Mouse (Mus musculus) CD4-positive, CD25-positive, alpha-beta regulatory T cell, adult 4 months (primary cell): Measurements from ENCODE around the gene Fam133b. TPM values are rescaled to one million over a fixed set of nuclear protein-coding genes. Genes with fewer than 3 reads are reported as not detected.
"Not testable (repeated sequence)": the region's sequence is repeated elsewhere in the genome, so short reads cannot be mapped to it uniquely, and the experiment has no call there.

Source experiments
- ATAC-seq: one replicate; pipeline ENCODE4 v1.8.0; 2017
- polyA plus RNA-seq, 2 experiments: library from polyadenylated mRNA; unstranded; fragments of 100-300 nt; shearing (Covaris generic); gene quantifications; one replicate each; pipeline ENCODE4 v1.2.1; 2017

Gene Fam133b
- polyA plus RNA-seq, 2 experiments from 2014 or later, result 44.0 to 54.2 TPM

- no peak for ATAC-seq
Observed at GRCm38 (mm10) chr5:3600298-3600697, 56.7 kb downstream of the Fam133b start.

DNA sequence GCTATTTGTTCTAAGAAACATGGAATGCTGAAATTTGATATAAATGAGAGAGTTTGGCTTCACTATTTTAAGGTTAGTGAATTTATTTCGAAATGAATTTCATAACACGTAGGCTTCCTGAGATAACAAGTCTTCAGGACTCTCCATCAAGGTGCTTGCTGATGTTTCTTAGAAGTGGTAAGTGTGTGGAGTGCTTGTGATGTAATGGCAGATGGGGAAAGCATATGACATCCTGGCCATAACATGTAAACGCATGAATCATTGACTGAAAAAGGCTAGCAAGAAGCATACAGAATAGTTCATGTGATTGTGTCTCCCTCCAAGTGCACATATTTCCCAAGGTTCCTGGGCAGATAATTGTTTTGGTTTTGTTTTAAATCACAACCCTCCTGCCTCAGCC lies 57.2 kb downstream of the Fam133b start:
- ATAC-seq, result no peak

- ATAC-seq, result no peak
Observed at GRCm38 (mm10) chr5:3607114-3607513, 63.5 kb downstream of the Fam133b start.

- ATAC-seq, result no peak
Observed at GRCm38 (mm10) chr5:3609241-3609640, 65.6 kb downstream of the Fam133b start.

DNA sequence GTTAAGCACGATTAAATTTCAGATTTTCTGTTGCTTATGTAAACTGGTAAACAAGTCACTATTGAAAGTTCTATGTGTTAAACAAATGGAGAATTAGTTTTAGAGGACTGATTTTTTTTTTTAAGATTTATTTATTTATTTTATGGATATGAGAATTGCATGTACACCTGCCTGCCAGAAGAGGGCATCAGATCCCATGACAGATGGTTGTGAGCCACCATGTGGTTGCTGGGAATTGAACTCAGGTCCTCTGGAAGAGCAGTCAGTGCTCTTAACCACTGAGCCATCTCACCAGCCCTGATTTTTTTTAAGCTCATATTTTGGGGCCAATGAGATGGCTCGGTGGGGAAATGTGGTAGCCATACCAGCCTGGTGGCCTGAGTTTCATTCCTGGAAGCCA lies 68.2 kb downstream of the Fam133b start:
- not testable (repeated sequence) for ATAC-seq

Other genes with a start within 250 kb of the Fam133b start
- gene Cdk6, start 202.3 kb upstream of the Fam133b start, polyA plus RNA-seq, result 10 to 100 TPM; 20.8 to 22.3 TPM
- gene 1700109H08Rik, start 27.7 kb downstream of the Fam133b start, polyA plus RNA-seq, result 10 to 100 TPM; 10.3 to 11.7 TPM
- gene Pex1, start 52.2 kb downstream of the Fam133b start, polyA plus RNA-seq, result 10 to 100 TPM; 14.0 to 18.5 TPM
- 10 to 100 TPM; 30.7 to 36.4 TPM for gene Rbm48, start 52.8 kb downstream of the Fam133b start, polyA plus RNA-seq
- not detected for gene Tmbim7, start 107.3 kb downstream of the Fam133b start, polyA plus RNA-seq
- gene Gatad1, start 113.4 kb downstream of the Fam133b start, polyA plus RNA-seq, result 10 to 100 TPM; 30.8 to 35.2 TPM